ENCODE assay signal across 12 mouse cellular contexts in genomic region chr2:5478256-5478655, GRCm38 (mm10).
DNase-seq lines count a peak whose midpoint lies in the region; ATAC-seq and TF ChIP-seq lines count a peak whose summit lies in the region.
"Had no signal": no experiment of that assay in that cellular context is flagged by ENCODE, and none has a peak within 500 bp of the region (broad histone marks: within the 10 kb centered on the region; RNA-seq: fewer than 3 reads in every experiment).

No protein-coding gene starts in this region.

- no peak for ATAC-seq in kidney, postnatal 0 days (replicated peaks; ENCODE audit: low FRiP score, low read depth)
- ATAC-seq in frontal cortex, adult (ENCODE audit: low TSS enrichment): no peak

- 96% methylated on average over 4 of the region's 4 CpGs for WGBS in kidney, postnatal 0 days

- no peak overlapping the region for H3K9ac ChIP-seq in kidney, postnatal 0 days (ENCODE audit: low read depth, low read length)

- H3K4me1 ChIP-seq in kidney, postnatal 0 days (replicated peaks; ENCODE audit: insufficient read depth, low read length): no peaks in the 10 kb centered on the region
- no peaks in the 10 kb centered on the region; the same call in 1 of the 2 replicates for H3K4me1 ChIP-seq in testis, adult 2 months (ENCODE audit: control insufficient read depth, insufficient read depth, low read length)
- peaks cover 7% of the 10 kb centered on the region; the same call in 1 of the 2 replicates for H3K4me1 ChIP-seq in bone marrow macrophage, adult 2 months (ENCODE audit: control insufficient read depth, insufficient read depth, low read length)

- TF ChIP-seq CTCF in kidney, postnatal 0 days (IDR thresholded peaks at IDR 0.05; ENCODE audit: low read depth): peak; percentile 37; the same call in 1 of the 2 replicates
- peak; percentile 4; the same call in 1 of the 2 replicates for TF ChIP-seq CTCF in testis, adult 2 months (IDR thresholded peaks at IDR 0.05; ENCODE audit: control insufficient read depth, insufficient read depth, insufficient replicate concordance, low read depth, low read length)
- TF ChIP-seq CTCF in bone marrow macrophage, adult 2 months (IDR thresholded peaks at IDR 0.05; ENCODE audit: low read depth, low read length): 0 out of 2 replicates have a peak, but pooled peaks have one; percentile 7

- no peaks in the 10 kb centered on the region for H3K36me3 ChIP-seq in kidney, postnatal 0 days (ENCODE audit: insufficient read depth, low read length)
- no peaks in the 10 kb centered on the region for H3K36me3 ChIP-seq in testis, adult 2 months (ENCODE audit: control insufficient read depth, insufficient read depth, low read length)

- H3K9me3 ChIP-seq in kidney, postnatal 0 days (replicated peaks; ENCODE audit: low read length): no peaks in the 10 kb centered on the region

- no peak overlapping the region for H3K4me3 ChIP-seq in kidney, postnatal 0 days (replicated peaks; ENCODE audit: low read depth, low read length)
- no peak overlapping the region for H3K4me3 ChIP-seq in testis, adult 2 months (ENCODE audit: control insufficient read depth, low read depth, low read length)
- H3K4me3 ChIP-seq in bone marrow macrophage, adult 2 months (ENCODE audit: insufficient read depth, low read length): no peak overlapping the region

- TF ChIP-seq POLR2A in testis, adult 2 months (IDR thresholded peaks at IDR 0.05; ENCODE audit: control insufficient read depth, low read depth, low read length): no peak
- no peak for TF ChIP-seq POLR2A in bone marrow macrophage, adult 2 months (IDR thresholded peaks at IDR 0.05; ENCODE audit: borderline replicate concordance, low read depth, low read length)

- no peaks in the 10 kb centered on the region for H3K27me3 ChIP-seq in kidney, postnatal 0 days (ENCODE audit: insufficient read depth, low read length)
- H3K27me3 ChIP-seq in testis, adult 2 months (ENCODE audit: control insufficient read depth, insufficient read depth, low read length): no peaks in the 10 kb centered on the region

- H3K4me2 ChIP-seq in kidney, postnatal 0 days (ENCODE audit: low read length): no peak overlapping the region

- no peak for DNase-seq in kidney, postnatal 0 days (ENCODE audit: low spot score)
- DNase-seq in kidney, adult 18-20 months: no peak
- DNase-seq in testis, postnatal 14 days (ENCODE audit: low spot score): no peak
- DNase-seq in neural tube, embryonic 10.5 days (ENCODE audit: extremely low spot score, low spot score): no peak
- DNase-seq: cerebellum, postnatal 36 days; gastrocnemius, postnatal 10 days; heart, postnatal 10 days; kidney, adult 9 months; spleen, adult 18-20 months had no signal

- H3K27ac ChIP-seq in kidney, postnatal 0 days: no peak overlapping the region
- no peak overlapping the region for H3K27ac ChIP-seq in testis, adult 2 months (ENCODE audit: control insufficient read depth, insufficient read depth, low read depth, low read length)
- no peak overlapping the region for H3K27ac ChIP-seq in bone marrow macrophage, adult 2 months (ENCODE audit: insufficient read depth, low read depth, low read length)
